Mouse (Mus musculus) CD4-positive, CD25-positive, alpha-beta regulatory T cell, adult 4 months (primary cell): ENCODE results near the gene Cks2. TPM values are rescaled to one million over a fixed set of nuclear protein-coding genes. Genes with fewer than 3 reads are reported as not detected.
"Not testable (repeated sequence)": the region's sequence is repeated elsewhere in the genome, so short reads cannot be mapped to it uniquely, and the experiment has no call there.

Experiments used
- ATAC-seq: one replicate; pipeline ENCODE4 v1.8.0; 2017
- polyA plus RNA-seq, 2 experiments: library from polyadenylated mRNA; unstranded; fragments of 100-300 nt; shearing (Covaris generic); gene quantifications; one replicate each; pipeline ENCODE4 v1.2.1; 2017

The Cks2 gene
- polyA plus RNA-seq, 2 experiments from 2014 or later: 31.7 to 37.2 TPM

GRCm38 (mm10) chr13:51641424-51641823, 3.6 kb upstream of the Cks2 start:
- ATAC-seq: no peak

DNA sequence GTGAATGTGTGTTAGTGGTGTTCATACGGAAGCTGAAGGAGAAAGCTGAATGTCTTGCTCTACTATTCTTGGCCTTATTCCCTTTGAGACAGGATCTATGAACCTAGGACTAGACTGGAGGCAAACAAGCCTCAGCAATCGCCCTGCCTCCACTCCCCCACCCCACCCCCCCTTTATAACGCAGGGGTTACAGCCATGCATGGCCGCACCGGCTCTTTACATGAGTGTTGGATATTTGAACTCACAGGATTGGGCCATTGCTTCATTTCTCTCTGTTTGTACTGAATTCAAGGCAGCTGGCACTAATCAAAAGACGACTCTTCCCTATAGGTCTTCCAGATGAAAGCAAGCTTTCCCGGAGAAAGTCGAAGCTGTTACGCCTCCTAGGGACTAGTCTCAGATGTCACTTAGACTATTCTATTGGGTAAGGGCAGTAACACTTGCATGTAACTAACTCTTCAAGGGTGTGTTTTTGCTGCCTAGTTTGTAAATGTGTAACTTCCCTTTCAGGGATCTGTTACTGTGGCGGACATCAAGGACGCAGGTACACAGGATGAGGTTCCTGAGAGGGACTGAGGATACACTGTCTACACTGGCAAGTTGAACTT, 2.8 kb upstream of the Cks2 start:
- ATAC-seq: no peak

DNA sequence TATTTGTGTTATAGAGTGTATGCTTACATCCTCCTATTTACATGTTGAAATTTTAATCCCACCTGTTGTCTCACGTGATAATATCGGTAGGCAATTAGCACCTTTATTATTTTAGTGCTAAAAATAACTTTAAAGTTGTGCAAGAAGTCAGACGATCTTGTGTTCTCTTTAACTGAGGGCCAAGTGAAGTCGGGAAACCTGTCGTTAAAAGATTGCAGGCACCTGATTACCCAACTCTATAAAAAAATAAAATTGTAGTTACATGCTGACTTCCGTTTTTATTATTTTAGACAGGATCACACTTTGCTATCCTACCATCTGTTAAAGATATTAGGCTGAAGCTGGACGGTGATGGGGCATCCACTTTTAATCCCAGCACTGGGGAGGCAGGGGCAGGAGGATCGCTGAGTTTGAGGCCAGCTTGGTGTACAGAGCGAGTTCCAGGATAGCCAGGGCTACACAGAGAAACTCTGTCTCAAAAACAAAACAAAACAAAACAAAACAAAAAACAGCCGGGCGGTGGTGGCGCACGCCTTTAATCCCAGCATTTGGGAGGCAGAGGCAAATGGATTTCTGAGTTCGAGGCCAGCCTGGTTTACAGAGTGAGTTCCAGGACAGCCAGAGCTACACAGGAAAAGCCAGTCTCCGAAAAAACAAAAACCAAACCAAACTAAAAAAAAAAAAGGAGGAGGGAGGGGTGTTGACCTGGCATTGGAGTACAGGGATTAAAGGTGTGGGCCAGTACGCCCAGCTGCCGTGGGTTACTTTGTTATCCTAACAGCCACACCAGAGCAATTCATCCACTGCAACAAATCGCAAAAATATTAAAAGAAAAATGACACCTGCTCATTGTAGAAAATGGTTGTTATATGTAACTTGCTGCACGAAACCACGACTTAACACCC, 856 bp upstream of the Cks2 start:
- ATAC-seq: no peak

GRCm38 (mm10) chr13:51645872-51646271, 840 bp downstream of the Cks2 start:
- no peak for ATAC-seq

DNA sequence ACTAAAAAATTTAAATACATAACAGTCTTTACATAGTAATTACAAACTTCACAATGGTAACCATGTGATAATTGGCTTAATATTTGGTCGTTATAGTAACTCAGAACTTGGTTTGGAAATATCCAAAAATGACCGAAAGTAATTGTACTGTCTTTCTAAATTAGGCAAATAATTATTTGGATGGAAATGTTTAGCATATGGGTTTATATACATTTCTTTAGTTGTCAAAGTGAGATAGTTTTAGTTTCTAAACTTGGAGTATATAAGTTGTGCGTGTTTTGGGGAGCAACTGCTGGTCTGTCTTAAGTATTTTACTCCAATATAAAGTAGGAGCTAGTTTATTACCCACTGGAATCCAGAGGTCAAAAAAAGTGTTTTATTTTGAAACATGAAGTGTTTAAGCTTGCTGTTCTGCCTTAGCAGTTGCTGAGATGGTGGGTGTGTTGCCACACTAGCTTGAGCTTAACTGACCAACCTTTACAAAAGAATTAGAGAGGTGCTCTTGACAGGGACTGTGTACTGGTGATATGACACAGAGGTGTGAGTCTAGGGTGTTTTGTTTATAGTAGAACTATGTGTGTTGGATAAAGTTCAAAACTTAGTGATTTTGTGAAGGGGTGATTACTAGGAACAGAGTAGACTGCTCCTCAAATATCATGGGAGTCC, 1.5 kb downstream of the Cks2 start:
- no peak for ATAC-seq

GRCm38 (mm10) chr13:51647770-51648169, 2.7 kb downstream of the Cks2 start:
- no peak for ATAC-seq

- ATAC-seq: no peak
These were observed 3.2 kb downstream of the Cks2 start for GRCm38 (mm10) chr13:51648237-51648636.

- no peak for ATAC-seq
These were observed 4.7 kb downstream of the Cks2 start for GRCm38 (mm10) chr13:51649740-51650139.

- ATAC-seq: peak; percentile 95
These were observed 6.5 kb downstream of the Cks2 start, which contains the start of gene Secisbp2 for GRCm38 (mm10) chr13:51651408-51652064. Secisbp2 (plus strand) TSS chr13:51651697.

DNA sequence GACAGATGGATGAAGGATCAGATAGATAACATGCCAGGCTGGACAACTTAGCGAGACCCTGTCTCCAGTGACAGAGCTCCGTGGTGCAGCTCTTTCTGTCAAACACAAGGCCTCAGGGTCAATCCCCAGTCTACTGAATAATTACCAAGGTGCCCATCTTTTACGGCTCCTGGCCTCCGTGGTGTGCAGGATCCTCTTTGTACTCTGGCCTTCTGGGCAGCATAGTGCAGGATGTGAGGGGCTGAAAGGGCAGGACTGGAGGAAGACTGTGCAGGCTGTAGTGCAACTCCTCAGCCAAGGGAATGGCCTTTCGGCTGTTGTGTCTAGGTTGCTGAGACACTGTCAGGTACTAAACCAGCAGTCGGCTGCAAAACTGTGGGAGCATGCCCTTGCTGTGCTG, 8.1 kb downstream of the Cks2 start:
- ATAC-seq: no peak

DNA sequence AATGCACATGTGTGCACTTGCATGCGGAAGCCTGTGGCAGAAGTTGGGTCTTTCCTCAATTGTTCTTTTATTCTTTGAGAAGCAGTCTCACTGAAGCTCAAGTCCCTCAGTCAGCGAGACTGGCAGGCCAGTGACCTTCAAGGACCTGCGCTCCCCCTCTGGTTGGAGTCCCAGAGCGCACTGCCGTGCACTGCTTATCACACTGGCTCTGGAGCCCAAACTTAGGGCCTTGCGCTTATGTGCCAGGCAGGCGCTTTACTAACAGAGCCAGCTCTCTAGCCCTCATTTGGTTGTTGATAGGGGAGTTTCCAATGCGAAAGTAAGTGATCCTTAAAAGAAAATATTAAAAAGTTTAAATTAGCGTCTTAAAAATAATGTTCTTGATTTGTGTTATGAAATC, 8.9 kb downstream of the Cks2 start:
- ATAC-seq: no peak

- no peak for ATAC-seq
These were observed 11.6 kb downstream of the Cks2 start for GRCm38 (mm10) chr13:51656516-51657235.

GRCm38 (mm10) chr13:51658094-51658493, 13.1 kb downstream of the Cks2 start:
- ATAC-seq: no peak

- ATAC-seq: no peak
These were observed 14.5 kb downstream of the Cks2 start for GRCm38 (mm10) chr13:51659573-51659972.

GRCm38 (mm10) chr13:51663561-51663960, 18.5 kb downstream of the Cks2 start:
- ATAC-seq: no peak

DNA sequence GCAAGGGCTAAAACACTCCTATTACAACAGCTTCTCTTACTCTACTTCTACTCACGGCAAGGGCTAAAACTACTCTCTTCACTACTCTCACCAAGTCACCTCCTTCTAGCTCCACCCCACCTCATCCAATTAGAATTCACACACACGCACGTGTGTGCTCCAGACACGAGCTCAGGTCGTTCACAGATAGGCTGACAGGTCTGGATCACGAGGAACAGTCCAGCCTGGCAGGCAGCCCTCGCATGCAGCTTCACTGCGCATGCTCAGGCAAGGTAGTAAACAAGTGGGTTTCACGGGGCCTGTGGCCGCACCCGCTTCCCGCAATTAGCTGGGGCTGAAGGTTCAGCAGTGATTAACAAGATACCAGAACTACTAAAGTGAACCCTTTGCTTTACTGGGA, 23.2 kb downstream of the Cks2 start:
- ATAC-seq: not testable (repeated sequence)

DNA sequence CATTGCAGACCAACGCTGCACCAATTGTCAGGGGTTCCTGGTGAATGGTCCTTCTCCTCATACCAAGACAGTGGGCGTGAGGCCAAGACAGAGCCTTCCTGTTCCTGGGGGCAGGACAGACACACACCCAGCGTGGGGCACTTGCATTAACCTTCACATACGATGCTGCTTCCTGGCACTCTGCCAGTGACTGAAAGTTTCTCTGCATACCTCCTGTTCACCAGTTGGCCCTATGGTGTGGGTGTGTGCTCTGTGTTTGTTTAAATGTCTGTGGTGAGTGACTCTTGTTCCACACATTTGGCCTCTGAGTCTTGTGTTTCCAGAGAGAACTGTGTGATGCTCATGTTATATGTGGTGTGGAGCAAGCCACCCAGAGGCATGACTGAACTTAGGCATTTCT, 31.6 kb downstream of the Cks2 start:
- ATAC-seq: peak; percentile 57

DNA sequence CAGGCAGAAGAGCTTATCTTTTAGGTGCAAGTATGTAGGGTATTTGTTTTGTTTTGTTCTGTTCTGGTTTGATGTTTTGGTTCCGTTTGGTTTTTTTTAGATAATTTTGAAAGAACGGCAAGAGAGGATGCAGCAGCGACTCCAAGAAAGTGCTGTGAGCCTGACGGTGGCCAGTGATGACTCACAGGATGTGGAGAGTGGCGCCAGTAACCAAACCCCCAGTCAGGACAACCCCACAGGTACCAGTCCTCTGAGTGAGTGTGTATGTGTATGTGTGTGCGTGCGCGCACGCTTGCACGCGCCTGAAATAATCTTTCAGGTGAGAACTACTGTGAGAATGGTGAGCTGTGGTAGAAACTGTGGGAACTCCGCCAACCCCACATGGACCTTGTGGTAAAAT, 32.0 kb downstream of the Cks2 start:
- ATAC-seq: peak; percentile 80

GRCm38 (mm10) chr13:51677630-51678185, 32.7 kb downstream of the Cks2 start:
- ATAC-seq: no peak

DNA sequence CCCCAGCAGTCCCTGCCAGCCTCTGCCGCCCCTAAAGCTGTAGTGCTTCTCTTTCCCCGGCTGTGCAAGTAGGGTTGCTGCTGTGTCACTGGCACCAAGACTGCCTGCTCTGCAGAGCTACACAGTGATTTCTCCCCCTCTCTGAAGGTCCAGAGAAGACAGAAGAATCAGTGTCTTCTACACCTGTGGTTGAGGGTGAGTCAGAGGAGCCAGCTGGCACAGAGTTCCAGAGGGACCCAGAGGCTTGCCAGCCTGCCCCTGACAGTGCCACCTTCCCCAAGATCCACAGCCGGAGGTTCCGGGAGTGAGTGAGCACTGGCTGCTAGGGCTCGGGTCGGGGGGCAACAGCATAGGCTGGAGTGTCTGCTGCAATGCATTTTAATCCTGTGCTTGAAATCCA, 33.7 kb downstream of the Cks2 start:
- no peak for ATAC-seq

DNA sequence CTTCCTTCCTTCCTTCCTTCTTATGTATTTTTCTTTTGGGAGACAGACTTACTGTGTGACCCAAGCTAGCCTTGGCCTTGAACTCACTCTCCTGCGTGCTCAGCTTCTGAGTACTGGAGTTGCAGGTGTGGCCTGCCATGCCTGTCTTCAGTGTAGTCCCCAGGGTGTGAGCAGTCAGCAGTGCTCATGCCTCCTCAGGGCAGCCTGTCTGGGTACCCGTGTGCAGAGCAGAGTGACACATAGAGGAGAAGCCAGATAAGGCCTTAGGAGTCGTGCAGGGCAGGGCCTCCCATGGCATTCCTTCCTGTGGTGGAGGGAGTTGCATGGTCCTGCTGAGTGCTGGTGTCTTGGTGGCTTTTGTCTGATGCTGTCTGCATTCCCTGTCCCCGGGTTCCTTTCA, 34.3 kb downstream of the Cks2 start:
- ATAC-seq: no peak

DNA sequence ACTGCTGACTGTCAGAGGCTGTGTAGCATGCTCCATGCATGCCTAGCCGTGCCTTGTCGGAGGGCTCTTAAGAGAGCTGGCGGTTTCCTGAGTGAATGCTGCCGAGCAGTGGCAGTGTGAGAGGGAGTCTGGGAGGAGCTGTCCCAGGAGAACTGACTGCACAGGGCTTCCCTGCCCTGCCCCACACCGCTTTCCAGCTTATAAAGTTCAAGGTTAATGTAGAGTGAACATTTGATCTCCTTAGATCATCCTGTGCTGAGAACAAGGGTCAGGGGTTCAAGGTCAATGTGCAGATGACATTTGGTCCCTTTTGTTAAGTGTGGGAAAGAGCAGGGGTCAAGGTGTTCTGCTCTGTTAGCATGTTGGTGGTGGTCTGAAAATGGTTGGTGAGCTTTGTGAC, 36.0 kb downstream of the Cks2 start:
- ATAC-seq: no peak
